Mouse (Mus musculus) lung, embryonic 15.5 days (tissue): ENCODE data around the gene Prdm1. TPM values are rescaled to one million over a fixed set of nuclear protein-coding genes. Genes with fewer than 3 reads are reported as not detected.

Source experiments
- ATAC-seq: fragments of 200-750 bp; cut with Nextera tagmentation; 2 replicates; pipeline ENCODE4 v1.8.0; 2017; ENCODE audit warnings: moderate number of reproducible peaks, borderline replicate concordance; ENCODE audit not compliant: low FRiP score, low TSS enrichment; ENCODE audit errors: extremely low read depth
- H3K27ac ChIP-seq: fragments of 300-500 bp; sonication (generic); 2 replicates; pipeline ENCODE4 v1.5.1; 2015; ENCODE audit warnings: moderate library complexity, mild to moderate bottlenecking, inconsistent platforms
- H3K27me3 ChIP-seq: fragments of 300-500 bp; sonication (generic); 2 replicates; pipeline ENCODE4 v1.6.1; 2015; ENCODE audit warnings: inconsistent platforms
- H3K36me3 ChIP-seq: fragments of 300-500 bp; sonication (generic); 2 replicates; pipeline ENCODE4 v1.6.1; 2015; ENCODE audit warnings: inconsistent platforms
- H3K4me1 ChIP-seq: fragments of 300-500 bp; sonication (generic); 2 replicates; pipeline ENCODE4 v1.6.1; 2015; ENCODE audit warnings: inconsistent platforms
- H3K4me2 ChIP-seq: fragments of 300-500 bp; sonication (generic); 2 replicates; pipeline ENCODE4 v1.6.1; 2015; ENCODE audit warnings: inconsistent platforms, mild to moderate bottlenecking, moderate library complexity
- H3K4me3 ChIP-seq: fragments of 300-500 bp; sonication (generic); 2 replicates; pipeline ENCODE4 v1.5.1; 2015; ENCODE audit warnings: mild to moderate bottlenecking, inconsistent platforms
- H3K9ac ChIP-seq: fragments of 300-500 bp; sonication (generic); 2 replicates; pipeline ENCODE4 v1.6.1; 2015; ENCODE audit warnings: inconsistent platforms
- H3K9me3 ChIP-seq: fragments of 300-500 bp; sonication (generic); 2 replicates; pipeline ENCODE4 v1.6.1; 2016; ENCODE audit warnings: inconsistent platforms
- WGBS: fragments of 180-500 bp; shearing (Covaris S2); methylation state at CpG from one replicate; pipeline ENCODE4 v1.1.7; 2015; 5-methylcytosine and 5-hydroxymethylcytosine counted together
- polyA plus RNA-seq: library from polyadenylated mRNA; unstranded; fragments of >200 nt; fragmentation: Nextera tagmentation; extraction: Ambion mirVana; gene quantifications from 2 replicates; pipeline ENCODE4 v1.2.1, GENCODE M21; 2015

Prdm1 gene
- polyA plus RNA-seq, 1 experiment from 2014 or later = 1.7 TPM

DNA sequence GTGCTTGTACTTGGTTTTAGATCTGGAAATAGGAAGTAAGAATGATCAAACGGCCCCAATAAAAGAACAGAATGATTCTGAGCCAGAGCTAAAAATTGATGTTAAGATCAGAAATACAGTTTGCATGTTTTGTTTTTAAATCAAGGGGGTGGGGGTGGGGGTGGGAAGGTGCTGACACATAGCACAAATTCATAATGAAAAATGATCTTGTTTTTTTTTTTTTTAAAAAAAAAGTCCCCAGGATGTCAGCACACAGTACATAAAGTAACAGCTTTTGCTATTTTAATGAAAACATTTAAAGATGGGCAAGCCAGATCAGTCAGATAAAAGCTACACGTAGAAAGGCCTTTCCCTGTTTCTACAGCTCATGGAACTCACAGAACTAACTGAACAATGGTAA lies 74.2 kb downstream of the Prdm1 start:
- 32% methylated on average over 2 of the region's 2 CpGs for WGBS
- Histone ChIP-seq H3K4me2 (no peak overlapping the region), H3K36me3 (no peaks in the 10 kb centered on the region), H3K9ac (no peak overlapping the region), H3K4me1 (peaks cover 25% of the 10 kb centered on the region), H3K27me3 (peaks cover 15% of the 10 kb centered on the region; the same call in 1 of the 2 replicates), H3K27ac (no peak overlapping the region), H3K4me3 (no peak overlapping the region), H3K9me3 (no peaks in the 10 kb centered on the region)
- no peak for ATAC-seq

DNA sequence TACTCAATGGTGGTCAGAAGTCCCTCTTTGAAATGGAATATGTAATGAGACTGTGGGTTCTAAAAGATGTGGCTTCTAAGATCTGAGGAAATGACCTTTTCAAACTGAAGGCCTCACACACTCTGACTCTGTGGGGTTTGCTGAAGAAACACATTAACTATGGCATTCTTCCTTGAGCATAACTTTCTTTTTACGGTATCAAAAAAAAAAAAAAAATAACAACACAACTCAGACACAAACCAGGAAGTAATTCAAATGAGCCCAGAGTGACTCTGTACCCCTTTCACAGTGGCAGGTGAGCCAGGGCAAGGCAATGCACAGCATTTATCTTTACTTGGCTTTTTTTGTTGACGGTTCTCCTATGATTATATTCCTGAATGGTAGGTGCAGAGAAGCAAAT lies 77.5 kb downstream of the Prdm1 start:
- ATAC-seq = no peak
- 85% methylated on average over 2 of the region's 2 CpGs for WGBS
- Histone ChIP-seq H3K4me2 (no peak overlapping the region), H3K27me3 (peaks cover 4% of the 10 kb centered on the region; the same call in 1 of the 2 replicates), H3K9me3 (no peaks in the 10 kb centered on the region), H3K27ac (no peak overlapping the region), H3K9ac (no peak overlapping the region), H3K4me1 (peaks cover 12% of the 10 kb centered on the region), H3K4me3 (no peak overlapping the region), H3K36me3 (no peaks in the 10 kb centered on the region)

DNA sequence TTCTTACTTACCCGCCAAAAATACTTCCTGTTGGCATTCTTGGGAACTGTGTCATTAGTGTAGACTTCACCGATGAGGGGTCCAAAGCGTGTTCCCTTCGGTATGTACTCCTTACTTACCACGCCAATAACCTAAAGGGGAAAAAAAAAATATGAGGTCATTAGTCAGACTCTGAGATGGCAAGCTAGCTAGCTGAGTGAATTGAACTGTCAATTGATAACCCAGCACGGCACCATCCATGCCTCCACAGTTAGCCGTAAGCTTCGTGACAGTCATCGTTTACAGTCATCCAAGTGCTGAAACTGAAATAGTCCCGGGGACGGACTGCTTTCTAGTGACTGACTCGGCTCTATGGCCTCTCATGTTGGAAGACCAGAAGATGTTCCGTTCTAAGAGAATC lies 78.2 kb downstream of the Prdm1 start:
- 82% methylated on average over 13 of the region's 13 CpGs for WGBS
- Histone ChIP-seq H3K4me3 (no peak overlapping the region), H3K9ac (no peak overlapping the region), H3K36me3 (no peaks in the 10 kb centered on the region), H3K27ac (no peak overlapping the region), H3K4me2 (no peak overlapping the region), H3K9me3 (no peaks in the 10 kb centered on the region), H3K27me3 (no peaks in the 10 kb centered on the region), H3K4me1 (peaks cover 15% of the 10 kb centered on the region)
- ATAC-seq = no peak

DNA sequence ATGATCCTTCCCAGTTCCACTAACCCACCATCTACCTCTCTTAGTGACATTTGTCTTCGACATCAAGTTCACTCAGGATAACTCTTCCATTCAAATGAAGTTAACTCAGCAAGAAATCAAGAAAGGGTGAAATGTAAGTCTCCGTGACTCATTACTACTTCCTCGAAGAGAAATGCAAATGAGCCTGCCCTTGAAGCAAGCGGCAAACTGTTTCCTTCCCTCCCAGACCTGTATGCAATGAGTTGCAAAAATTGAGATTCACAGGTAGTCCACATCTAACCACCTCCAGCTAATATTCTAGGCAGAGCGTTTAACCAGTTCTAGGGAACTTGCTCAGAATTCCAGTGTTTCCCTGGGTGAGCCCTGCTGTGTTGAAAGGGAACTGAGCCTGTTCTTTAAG lies 78.6 kb downstream of the Prdm1 start:
- no peaks in the 10 kb centered on the region for H3K9me3 ChIP-seq
- H3K4me3 ChIP-seq = no peak overlapping the region
- ATAC-seq = no peak
- 83% methylated on average over 5 of the region's 5 CpGs for WGBS
- no peak overlapping the region for H3K27ac ChIP-seq
- no peaks in the 10 kb centered on the region for H3K27me3 ChIP-seq
- peaks cover 20% of the 10 kb centered on the region for H3K4me1 ChIP-seq
- H3K4me2 ChIP-seq = no peak overlapping the region
- no peak overlapping the region for H3K9ac ChIP-seq
- H3K36me3 ChIP-seq = no peaks in the 10 kb centered on the region

DNA sequence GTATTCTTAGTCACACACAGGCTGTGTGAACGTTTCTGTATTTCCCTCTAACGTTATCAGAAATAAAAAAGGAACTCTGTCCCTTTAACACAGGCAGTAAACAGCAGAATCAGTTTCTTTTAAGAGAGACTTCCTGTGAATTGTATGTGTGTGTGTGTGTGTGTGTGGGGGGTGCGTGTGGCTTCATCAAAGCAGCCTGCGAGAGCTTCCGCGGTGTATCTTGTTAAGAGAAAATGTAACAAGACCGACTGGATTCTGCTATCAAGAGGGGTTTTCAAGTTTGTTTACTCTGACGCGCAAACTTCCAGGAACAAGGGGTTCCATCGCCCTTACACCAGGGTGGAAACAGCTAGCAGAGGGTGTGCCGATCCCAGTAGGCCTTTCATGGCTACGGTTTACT lies 80.1 kb downstream of the Prdm1 start:
- Histone ChIP-seq H3K4me3 (no peak overlapping the region), H3K27ac (peak overlapping the region; percentile 4; the same call in 1 of the 2 replicates), H3K4me2 (peak overlapping the region; percentile 32), H3K27me3 (no peaks in the 10 kb centered on the region), H3K9me3 (no peaks in the 10 kb centered on the region), H3K4me1 (peaks cover 21% of the 10 kb centered on the region), H3K9ac (no peak overlapping the region), H3K36me3 (no peaks in the 10 kb centered on the region)
- ATAC-seq = no peak
- WGBS = 4% methylated on average over 12 of the region's 12 CpGs

DNA sequence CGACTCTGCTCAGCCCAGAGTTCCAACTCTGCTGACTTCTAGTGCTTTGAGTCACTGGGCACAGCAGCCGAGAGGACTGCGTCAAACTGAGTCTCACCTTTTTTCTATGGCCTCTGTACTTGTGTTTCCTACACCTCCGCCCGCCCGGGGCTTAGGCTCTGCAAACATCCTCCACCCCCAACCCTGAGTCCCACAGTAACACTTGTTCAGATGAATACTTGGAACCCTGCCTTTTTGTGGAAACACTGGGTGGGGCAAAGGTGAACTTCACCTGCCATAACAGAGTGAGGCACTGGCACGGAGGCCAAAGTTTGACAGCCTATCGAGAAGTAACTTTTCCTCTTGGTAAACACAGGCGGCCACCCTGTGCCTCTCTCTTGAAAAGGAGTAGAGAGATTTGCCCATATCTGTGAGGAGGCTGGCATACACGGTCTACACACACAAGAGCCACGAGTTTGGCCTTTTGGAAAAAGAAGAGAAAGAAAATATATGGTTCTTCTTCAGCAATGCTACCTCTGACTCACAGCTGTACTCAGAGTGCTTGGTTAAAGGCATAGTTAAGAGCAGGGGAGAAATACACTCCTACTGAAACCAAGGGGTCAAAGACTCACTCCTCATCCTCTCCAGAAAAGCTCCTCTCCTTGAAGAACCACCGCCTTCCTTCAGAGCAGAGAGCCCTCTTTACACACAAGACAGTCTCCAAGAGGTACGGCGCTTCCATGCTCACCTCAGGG lies 80.7 kb downstream of the Prdm1 start:
- no peak overlapping the region for H3K4me3 ChIP-seq
- peak; percentile 82 for ATAC-seq
- WGBS = 49% methylated on average over 14 of the region's 14 CpGs

DNA sequence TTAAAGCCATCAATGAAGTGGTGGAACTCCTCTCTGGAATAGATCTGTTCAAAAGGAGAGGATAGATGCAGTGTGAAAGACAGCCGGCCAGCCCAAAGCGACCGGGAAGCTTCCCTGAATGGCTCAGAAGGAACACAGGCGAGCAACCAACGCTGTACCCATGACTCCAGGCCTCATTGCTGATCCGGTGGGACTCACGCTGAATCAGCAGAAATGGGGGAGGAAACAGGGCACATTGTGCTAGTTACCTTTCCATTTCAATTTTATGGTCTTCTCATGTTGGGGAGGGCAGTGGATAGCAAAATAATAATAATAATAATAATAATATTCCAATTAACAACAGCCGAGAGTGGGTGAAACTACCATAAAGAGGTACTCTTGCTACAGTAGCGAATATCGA lies 81.3 kb downstream of the Prdm1 start:
- H3K9me3 ChIP-seq = no peaks in the 10 kb centered on the region
- H3K27me3 ChIP-seq = no peaks in the 10 kb centered on the region
- ATAC-seq = no peak
- 84% methylated on average over 10 of the region's 10 CpGs for WGBS
- H3K36me3 ChIP-seq = no peaks in the 10 kb centered on the region
- H3K4me3 ChIP-seq = no peak overlapping the region
- H3K4me2 ChIP-seq = no peak overlapping the region
- no peak overlapping the region for H3K9ac ChIP-seq
- peaks cover 33% of the 10 kb centered on the region for H3K4me1 ChIP-seq
- H3K27ac ChIP-seq = no peak overlapping the region

More for the DNA sequence above, 80.7 kb downstream of the Prdm1 start:
- peak overlapping the region; percentile 32 for H3K4me2 ChIP-seq
- peak overlapping the region; percentile 4; the same call in 1 of the 2 replicates for H3K27ac ChIP-seq
- no peak overlapping the region for H3K9ac ChIP-seq
- H3K27me3 ChIP-seq = no peaks in the 10 kb centered on the region
- peaks cover 27% of the 10 kb centered on the region for H3K4me1 ChIP-seq
- no peaks in the 10 kb centered on the region for H3K9me3 ChIP-seq
- H3K36me3 ChIP-seq = no peaks in the 10 kb centered on the region

DNA sequence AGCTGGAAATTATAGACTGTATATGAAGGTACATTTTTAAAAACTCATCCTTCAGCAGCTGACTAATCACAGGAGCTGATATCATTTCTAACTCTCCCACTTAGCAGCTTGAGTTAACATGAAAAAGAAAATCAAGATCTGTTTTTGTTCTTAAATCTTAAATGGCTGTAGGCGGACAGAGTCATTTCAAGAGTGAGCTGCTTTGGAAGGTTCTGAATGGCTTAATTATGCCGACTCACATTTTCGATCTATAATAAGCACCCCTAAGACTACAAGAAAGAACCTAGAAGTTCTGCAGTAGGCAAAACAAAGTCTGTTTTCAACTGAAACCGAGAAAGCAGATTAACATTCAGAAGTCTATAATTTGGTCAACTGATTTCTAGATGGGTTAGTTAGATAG lies 83.9 kb downstream of the Prdm1 start:
- no peak overlapping the region for H3K9ac ChIP-seq
- no peaks in the 10 kb centered on the region for H3K36me3 ChIP-seq
- H3K9me3 ChIP-seq = no peaks in the 10 kb centered on the region
- no peak for ATAC-seq
- no peak overlapping the region for H3K27ac ChIP-seq
- H3K27me3 ChIP-seq = no peaks in the 10 kb centered on the region
- H3K4me3 ChIP-seq = no peak overlapping the region
- 60% methylated on average over 4 of the region's 4 CpGs for WGBS
- H3K4me2 ChIP-seq = no peak overlapping the region
- peaks cover 34% of the 10 kb centered on the region for H3K4me1 ChIP-seq

DNA sequence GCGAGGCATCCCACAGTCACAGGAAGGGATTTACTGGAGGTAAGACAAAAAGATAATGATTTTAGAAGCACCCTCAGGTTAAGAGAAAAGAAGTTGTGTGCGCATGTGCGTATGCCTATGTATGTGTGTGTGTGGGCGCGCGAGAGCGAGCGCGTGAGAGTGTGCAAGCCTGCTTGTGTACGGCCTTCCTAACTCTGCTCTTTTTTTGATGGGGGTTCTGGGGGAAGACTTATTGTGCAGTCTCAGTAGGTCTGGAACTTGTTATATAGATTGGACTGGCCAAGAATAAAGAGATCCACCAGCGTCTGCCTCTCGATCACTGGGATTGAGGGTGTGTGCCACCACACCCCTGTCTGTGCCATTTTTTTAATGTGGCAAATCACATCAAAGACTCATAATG lies 84.6 kb downstream of the Prdm1 start:
- no peak overlapping the region for H3K27ac ChIP-seq
- H3K4me2 ChIP-seq = no peak overlapping the region
- H3K4me3 ChIP-seq = no peak overlapping the region
- WGBS = 42% methylated on average over 12 of the region's 12 CpGs
- no peak for ATAC-seq
- H3K9ac ChIP-seq = no peak overlapping the region
- peaks cover 34% of the 10 kb centered on the region for H3K4me1 ChIP-seq
- H3K9me3 ChIP-seq = no peaks in the 10 kb centered on the region
- H3K36me3 ChIP-seq = no peaks in the 10 kb centered on the region
- H3K27me3 ChIP-seq = no peaks in the 10 kb centered on the region

DNA sequence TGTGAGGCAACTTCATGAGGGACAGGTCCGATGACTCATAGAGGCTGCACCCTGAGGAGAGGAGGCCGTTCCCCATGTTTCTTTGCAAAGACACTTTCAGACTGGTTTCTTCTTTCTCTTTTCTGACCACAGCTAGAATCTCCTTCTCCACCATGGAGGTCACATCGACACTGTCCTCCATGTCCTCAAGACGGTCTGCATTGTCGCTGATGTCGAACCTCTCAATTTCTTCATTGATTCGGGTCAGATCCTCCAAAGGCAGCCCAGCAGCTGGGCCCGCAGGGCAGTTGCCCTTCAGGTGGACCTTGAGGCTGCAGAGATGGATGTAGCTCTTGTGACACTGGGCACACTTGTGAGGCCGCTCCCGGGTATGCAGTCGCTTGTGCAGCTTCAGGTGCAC lies 88.6 kb downstream of the Prdm1 start:
- H3K9ac ChIP-seq = no peak overlapping the region
- H3K27me3 ChIP-seq = no peaks in the 10 kb centered on the region
- no peak overlapping the region for H3K4me3 ChIP-seq
- no peak overlapping the region for H3K4me2 ChIP-seq
- peaks cover 14% of the 10 kb centered on the region for H3K4me1 ChIP-seq
- H3K9me3 ChIP-seq = no peaks in the 10 kb centered on the region
- 86% methylated on average over 11 of the region's 11 CpGs for WGBS
- no peak for ATAC-seq
- H3K36me3 ChIP-seq = no peaks in the 10 kb centered on the region
- H3K27ac ChIP-seq = no peak overlapping the region

DNA sequence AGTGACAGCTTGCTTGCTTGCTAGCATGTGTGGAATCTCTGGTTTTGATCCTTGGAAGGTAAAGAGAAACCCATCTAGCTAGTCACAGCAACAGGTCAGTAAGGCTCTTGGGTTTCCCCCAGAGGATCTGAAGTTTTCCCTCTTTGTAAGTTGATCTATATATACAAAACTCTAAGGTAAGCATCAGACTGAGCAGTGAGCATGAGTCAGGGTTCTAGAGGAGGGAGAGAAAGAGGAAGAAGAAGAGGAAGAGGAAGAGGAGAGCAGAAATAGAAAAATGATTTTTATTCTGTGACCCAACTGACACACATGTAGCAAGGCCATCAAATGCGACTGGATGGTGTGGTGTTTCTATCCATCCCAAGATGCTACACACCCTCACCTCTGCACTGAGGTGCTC lies 90.7 kb downstream of the Prdm1 start:
- no peak overlapping the region for H3K27ac ChIP-seq
- H3K4me1 ChIP-seq = peaks cover 7% of the 10 kb centered on the region
- ATAC-seq = no peak
- H3K9ac ChIP-seq = no peak overlapping the region
- H3K9me3 ChIP-seq = no peaks in the 10 kb centered on the region
- H3K36me3 ChIP-seq = no peaks in the 10 kb centered on the region
- no peaks in the 10 kb centered on the region for H3K27me3 ChIP-seq
- 85% methylated on average over 1 of the region's 1 CpGs for WGBS
- H3K4me2 ChIP-seq = no peak overlapping the region
- no peak overlapping the region for H3K4me3 ChIP-seq

DNA sequence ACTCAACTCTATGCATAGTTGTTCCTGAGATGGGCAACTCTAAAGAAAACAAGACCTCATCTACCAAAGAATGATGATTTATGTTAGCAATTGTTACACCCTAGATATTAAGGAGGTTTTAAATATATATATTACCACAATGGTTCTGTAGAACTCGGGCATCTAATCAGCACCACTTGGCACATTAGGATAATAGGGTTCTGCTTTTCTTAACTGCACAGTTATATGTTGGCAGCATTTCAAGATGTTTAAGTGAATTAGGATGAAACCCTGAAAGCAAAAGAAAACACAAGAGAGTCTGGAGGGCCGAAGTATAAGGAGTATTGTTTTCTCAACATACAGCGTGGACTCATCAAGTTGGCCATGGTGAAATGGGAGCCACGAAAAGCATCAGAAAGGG lies 92.3 kb downstream of the Prdm1 start:
- ATAC-seq = no peak
- no peak overlapping the region for H3K27ac ChIP-seq
- H3K4me1 ChIP-seq = peaks cover 6% of the 10 kb centered on the region
- H3K4me2 ChIP-seq = no peak overlapping the region
- WGBS = 81% methylated on average over 4 of the region's 4 CpGs
- H3K9ac ChIP-seq = no peak overlapping the region
- no peak overlapping the region for H3K4me3 ChIP-seq
- no peaks in the 10 kb centered on the region for H3K36me3 ChIP-seq
- no peaks in the 10 kb centered on the region for H3K9me3 ChIP-seq
- H3K27me3 ChIP-seq = no peaks in the 10 kb centered on the region
